Comparison of ENCODE assay signal across 9 mouse cellular contexts in genomic region chr4:21814029-21814428, GRCm38 (mm10). TPM values are rescaled to one million over a fixed set of nuclear protein-coding genes. Genes with fewer than 3 reads are reported as not detected.
DNase-seq lines count a peak whose midpoint lies in the region; ATAC-seq and TF ChIP-seq lines count a peak whose summit lies in the region.
"Had no signal": no experiment of that assay in that cellular context is flagged by ENCODE, and none has a peak within 500 bp of the region (broad histone marks: within the 10 kb centered on the region; RNA-seq: fewer than 3 reads in every experiment).

No protein-coding gene starts in this region.

- H3K27ac ChIP-seq in heart, embryonic 11.5 days (ENCODE audit: low read depth, low read length): no peak overlapping the region
- H3K27ac ChIP-seq in kidney, embryonic 16.5 days (ENCODE audit: low read length): no peak overlapping the region
- H3K27ac ChIP-seq in liver, adult 2 months (replicated peaks; ENCODE audit: insufficient read depth, low read depth, low read length): no peak overlapping the region
- H3K27ac ChIP-seq: heart, embryonic 13.5 days had no signal

- no peaks in the 10 kb centered on the region for H3K27me3 ChIP-seq in heart, embryonic 11.5 days (ENCODE audit: control insufficient read depth, insufficient read depth, low read length)
- no peaks in the 10 kb centered on the region for H3K27me3 ChIP-seq in kidney, embryonic 16.5 days (ENCODE audit: insufficient read depth, low read length)
- H3K27me3 ChIP-seq in liver, adult 2 months (ENCODE audit: control insufficient read depth, insufficient read depth, low read length): no peaks in the 10 kb centered on the region
- H3K27me3 ChIP-seq: heart, embryonic 13.5 days had no signal

- H3K36me3 ChIP-seq in heart, embryonic 11.5 days (ENCODE audit: control insufficient read depth, insufficient read depth, low read length): 0 out of 2 replicates have a peak, but pooled peaks cover 3% of the 10 kb centered on the region
- peaks cover 9% of the 10 kb centered on the region; the same call in 1 of the 2 replicates for H3K36me3 ChIP-seq in kidney, embryonic 16.5 days (ENCODE audit: insufficient read depth, low read length)
- H3K36me3 ChIP-seq in liver, adult 2 months (ENCODE audit: control insufficient read depth, insufficient read depth, low read length): peaks cover 27% of the 10 kb centered on the region

- TF ChIP-seq POLR2A in liver, adult 2 months (IDR thresholded peaks at IDR 0.05; ENCODE audit: extremely low read depth, insufficient read depth, low read length): no peak

- no peaks in the 10 kb centered on the region for H3K9me3 ChIP-seq in heart, embryonic 11.5 days (replicated peaks; ENCODE audit: control insufficient read depth, low read length)
- H3K9me3 ChIP-seq in kidney, embryonic 16.5 days (ENCODE audit: low read length): no peaks in the 10 kb centered on the region
- H3K9me3 ChIP-seq: heart, embryonic 13.5 days had no signal

- no peak overlapping the region for H3K9ac ChIP-seq in heart, embryonic 11.5 days (ENCODE audit: low read depth, low read length)
- no peak overlapping the region for H3K9ac ChIP-seq in kidney, embryonic 16.5 days (replicated peaks; ENCODE audit: low read length)
- H3K9ac ChIP-seq in liver, adult 2 months (ENCODE audit: low read depth, low read length): no peak overlapping the region
- H3K9ac ChIP-seq: heart, embryonic 13.5 days had no signal

- H3K79me2 ChIP-seq in liver, adult 2 months (ENCODE audit: control insufficient read depth, insufficient read depth, low read length): no peaks in the 10 kb centered on the region

- no peak overlapping the region for H3K4me2 ChIP-seq in heart, embryonic 11.5 days
- H3K4me2 ChIP-seq in kidney, embryonic 16.5 days (replicated peaks; ENCODE audit: low read depth, low read length): no peak overlapping the region
- H3K4me2 ChIP-seq: heart, embryonic 13.5 days had no signal

- 0 out of 2 replicates have a peak, but pooled peaks have one; percentile 22 for ATAC-seq in heart, embryonic 11.5 days (replicated peaks; ENCODE audit: insufficient number of reproducible peaks, low FRiP score, low TSS enrichment)
- ATAC-seq in kidney, embryonic 16.5 days (ENCODE audit: low FRiP score, low TSS enrichment): peak; percentile 77; the same call in 1 of the 2 replicates

- TF ChIP-seq CTCF in liver, adult 2 months (IDR thresholded peaks at IDR 0.05; ENCODE audit: low read depth, low read length): peak; percentile 59

- peak; percentile 53 for DNase-seq in CD4-positive helper T cell, adult 2 months (ENCODE audit: low read depth, low spot score)
- DNase-seq in WW6 (ENCODE audit: low read depth, low spot score): peak; percentile 53
- peak; percentile 90 for DNase-seq in embryo, embryonic 10.5 days (ENCODE audit: low spot score)
- DNase-seq in liver, adult 2 months (ENCODE audit: extremely low read depth, low read depth, low spot score): peak; percentile 40
- peak; percentile 40 for DNase-seq in neural tube, embryonic 10.5 days (ENCODE audit: extremely low spot score, low spot score)
- DNase-seq in thymus, postnatal 36 days: peak; percentile 19 to 37

- no peak overlapping the region for H3K4me3 ChIP-seq in heart, embryonic 11.5 days (ENCODE audit: low read depth, low read length)
- H3K4me3 ChIP-seq in kidney, embryonic 16.5 days (ENCODE audit: low read length): no peak overlapping the region
- H3K4me3 ChIP-seq in liver, adult 2 months (ENCODE audit: insufficient read depth, low read depth, low read length): no peak overlapping the region
- H3K4me3 ChIP-seq: heart, embryonic 13.5 days had no signal

- no peaks in the 10 kb centered on the region for H3K4me1 ChIP-seq in heart, embryonic 11.5 days (ENCODE audit: control insufficient read depth, insufficient read depth, low read length)
- no peaks in the 10 kb centered on the region for H3K4me1 ChIP-seq in kidney, embryonic 16.5 days (ENCODE audit: insufficient read depth, low read length)
- peaks cover 5% of the 10 kb centered on the region; the same call in 1 of the 2 replicates for H3K4me1 ChIP-seq in liver, adult 2 months (ENCODE audit: control insufficient read depth, insufficient read depth, low read length)
- H3K4me1 ChIP-seq: heart, embryonic 13.5 days had no signal

- WGBS in heart, embryonic 11.5 days (ENCODE audit: insufficient replicate concordance): 44% methylated on average over 2 of the region's 2 CpGs
- WGBS in kidney, embryonic 16.5 days: 45% methylated on average over 2 of the region's 2 CpGs
- WGBS in liver, adult 2 months: 39% methylated on average over 2 of the region's 2 CpGs

RNA-seq across cellular contexts. Expression of gene Pnisr, which starts 33.4 kb away (rescaled TPM):
- 90.5 and 106 TPM in 2 replicates for polyA plus RNA-seq in heart, embryonic 11.5 days (2014; fragmentation: Nextera tagmentation; extraction: Ambion mirVana)
- 129 and 154 TPM in 2 replicates for polyA plus RNA-seq in kidney, embryonic 16.5 days (2015; fragmentation: Nextera tagmentation; extraction: Ambion mirVana)
- 63.4 and 74.4 TPM in 2 replicates for total RNA-seq in liver, adult 2 months (2014; rRNA removed)
- polyA plus RNA-seq in liver, adult 2 months (2012; rRNA removed): 13.9 and 23.4 TPM in 2 replicates

RNA-seq across cellular contexts. Expression of gene Tstd3, which starts 47.0 kb away (rescaled TPM):
- 24.4 and 26.4 TPM in 2 replicates for polyA plus RNA-seq in heart, embryonic 11.5 days (2014; fragmentation: Nextera tagmentation; extraction: Ambion mirVana)
- 11.3 and 12.6 TPM in 2 replicates for polyA plus RNA-seq in kidney, embryonic 16.5 days (2015; fragmentation: Nextera tagmentation; extraction: Ambion mirVana)
- total RNA-seq in liver, adult 2 months (2014; rRNA removed): 23.7 and 32.0 TPM in 2 replicates
- polyA plus RNA-seq in liver, adult 2 months (2012; rRNA removed): 5.4 and 8.3 TPM in 2 replicates

RNA-seq across cellular contexts. Expression of gene Usp45, which starts 47.1 kb away (rescaled TPM):
- 9.8 and 11.9 TPM in 2 replicates for polyA plus RNA-seq in heart, embryonic 11.5 days (2014; fragmentation: Nextera tagmentation; extraction: Ambion mirVana)
- polyA plus RNA-seq in kidney, embryonic 16.5 days (2015; fragmentation: Nextera tagmentation; extraction: Ambion mirVana): 7.2 and 8.6 TPM in 2 replicates
- 10.2 and 11.8 TPM in 2 replicates for total RNA-seq in liver, adult 2 months (2014; rRNA removed)
- polyA plus RNA-seq in liver, adult 2 months (2012; rRNA removed): 1.7 and 2.0 TPM in 2 replicates

Comparison
In these comparisons a context has a peak if more than half of its experiments do, and no peak if none do; other contexts are left out.
1. DNase-seq: peak in every context shown above with its lines; median percentile 90 in embryo, embryonic 10.5 days; 53 in CD4-positive helper T cell, adult 2 months; 53 in WW6; 40 in liver, adult 2 months; 40 in neural tube, embryonic 10.5 days; 28 in thymus, postnatal 36 days.